ENCODE assay signal across 8 mouse cellular contexts in genomic region chr14:55885114-55885790, GRCm38 (mm10). TPM values are rescaled to one million over a fixed set of nuclear protein-coding genes. Genes with fewer than 3 reads are reported as not detected.
A peak's percentile ranks its signal among the peaks of the same experiment; 100 is the strongest.
DNase-seq lines count a peak whose midpoint lies in the region; ATAC-seq and TF ChIP-seq lines count a peak whose summit lies in the region.

No protein-coding gene starts in this region.

- TF ChIP-seq POLR2A in kidney, adult 2 months (IDR thresholded peaks at IDR 0.05; ENCODE audit: low read depth, low read length), result no peak
- no peak for TF ChIP-seq POLR2A in ES-Bruce4 (IDR thresholded peaks at IDR 0.05; ENCODE audit: insufficient read depth, low read length)

- peak overlapping the region; percentile 73 for H3K9ac ChIP-seq in ES-Bruce4 (ENCODE audit: low read depth, poor library complexity, severe bottlenecking)
- peak overlapping the region; percentile 87 for H3K9ac ChIP-seq in embryonic facial prominence, embryonic 14.5 days (ENCODE audit: low read depth, low read length)
- peak overlapping the region; percentile 85 for H3K9ac ChIP-seq in hindbrain, embryonic 15.5 days

- no peak for TF ChIP-seq EP300 in ES-Bruce4 (IDR thresholded peaks at IDR 0.05; ENCODE audit: insufficient read depth, low read depth, low read length)

- peak overlapping the region; percentile 80 for H3K4me3 ChIP-seq in kidney, adult 2 months (ENCODE audit: insufficient read depth, low read depth, low read length)
- peak overlapping the region; percentile 79 for H3K4me3 ChIP-seq in ES-Bruce4 (ENCODE audit: low read depth, low read length)
- peak overlapping the region; percentile 77 for H3K4me3 ChIP-seq in embryonic facial prominence, embryonic 14.5 days (ENCODE audit: low read depth, low read length)
- H3K4me3 ChIP-seq in hindbrain, embryonic 15.5 days, result peak overlapping the region; percentile 87

- H3K4me2 ChIP-seq in embryonic facial prominence, embryonic 14.5 days (ENCODE audit: low read depth, low read length), result peak overlapping the region; percentile 73
- H3K4me2 ChIP-seq in hindbrain, embryonic 15.5 days, result peak overlapping the region; percentile 91

- no peak for TF ChIP-seq CTCF in kidney, adult 2 months (conservative IDR thresholded peaks at IDR 0.05; ENCODE audit: insufficient read depth, insufficient read length, low read depth, low read length)
- TF ChIP-seq CTCF in ES-Bruce4 (IDR thresholded peaks at IDR 0.05; ENCODE audit: low read depth, low read length), result no peak

- H3K27me3 ChIP-seq in kidney, adult 2 months (replicated peaks; ENCODE audit: control insufficient read depth, insufficient read depth, low read length), result no peaks in the 10 kb centered on the region
- no peaks in the 10 kb centered on the region for H3K27me3 ChIP-seq in ES-Bruce4 (ENCODE audit: control insufficient read depth, insufficient read depth, low read length, poor library complexity, severe bottlenecking)
- H3K27me3 ChIP-seq in embryonic facial prominence, embryonic 14.5 days (replicated peaks; ENCODE audit: control insufficient read depth, insufficient read depth, low read length), result no peaks in the 10 kb centered on the region
- H3K27me3 ChIP-seq in hindbrain, embryonic 15.5 days, result no peaks in the 10 kb centered on the region

- H3K36me3 ChIP-seq in kidney, adult 2 months (ENCODE audit: control insufficient read depth, insufficient read depth, low read length), result peaks cover 4% of the 10 kb centered on the region
- H3K36me3 ChIP-seq in ES-Bruce4 (ENCODE audit: control insufficient read depth, insufficient read depth, low read length, poor library complexity, severe bottlenecking), result peaks cover 5% of the 10 kb centered on the region
- H3K36me3 ChIP-seq in embryonic facial prominence, embryonic 14.5 days (ENCODE audit: control insufficient read depth, insufficient read depth, low read length), result peaks cover 39% of the 10 kb centered on the region
- H3K36me3 ChIP-seq in hindbrain, embryonic 15.5 days, result peaks cover 27% of the 10 kb centered on the region

- H3K27ac ChIP-seq in kidney, adult 2 months (ENCODE audit: insufficient read depth, low read depth, low read length), result peak overlapping the region; percentile 70
- H3K27ac ChIP-seq in ES-Bruce4 (ENCODE audit: insufficient read depth, low read length), result peak overlapping the region; percentile 34
- H3K27ac ChIP-seq in embryonic facial prominence, embryonic 14.5 days (replicated peaks; ENCODE audit: low read depth, low read length), result peak overlapping the region; percentile 92
- H3K27ac ChIP-seq in hindbrain, embryonic 15.5 days (replicated peaks), result peak overlapping the region; percentile 85

- no peak; the same call in none of the 2 replicates for ATAC-seq in embryonic facial prominence, embryonic 14.5 days (ENCODE audit: low read depth)
- peak; percentile 78 for ATAC-seq in hindbrain, embryonic 15.5 days (ENCODE audit: low FRiP score, low read depth)
- peak; percentile 36 for ATAC-seq in megakaryocyte-erythroid progenitor cell, adult 5-6 weeks (replicated peaks; ENCODE audit: low FRiP score, low TSS enrichment, poor library complexity, severe bottlenecking)

- under 1% methylated on average over 29 of the region's 30 CpGs for WGBS in kidney, adult 2 months
- 0% methylated on average over 7 of the region's 30 CpGs for WGBS in embryonic facial prominence, embryonic 14.5 days
- WGBS in hindbrain, embryonic 15.5 days, result 1% methylated on average over 19 of the region's 30 CpGs

- H3K9me3 ChIP-seq in ES-Bruce4 (replicated peaks; ENCODE audit: control insufficient read depth, insufficient read depth, low read length, poor library complexity, severe bottlenecking), result no peaks in the 10 kb centered on the region
- no peaks in the 10 kb centered on the region for H3K9me3 ChIP-seq in embryonic facial prominence, embryonic 14.5 days (ENCODE audit: control insufficient read depth, low read length)
- H3K9me3 ChIP-seq in hindbrain, embryonic 15.5 days, result no peaks in the 10 kb centered on the region

- peaks cover 10% of the 10 kb centered on the region; the same call in 1 of the 2 replicates for H3K4me1 ChIP-seq in kidney, adult 2 months (ENCODE audit: control insufficient read depth, insufficient read depth, low read length)
- peaks cover 18% of the 10 kb centered on the region for H3K4me1 ChIP-seq in ES-Bruce4 (ENCODE audit: control insufficient read depth, insufficient read depth, low read length)
- H3K4me1 ChIP-seq in embryonic facial prominence, embryonic 14.5 days (ENCODE audit: control insufficient read depth, insufficient read depth, low read length), result peaks cover 11% of the 10 kb centered on the region; the same call in 1 of the 2 replicates
- peaks cover 23% of the 10 kb centered on the region for H3K4me1 ChIP-seq in hindbrain, embryonic 15.5 days (replicated peaks)

- DNase-seq in kidney, adult 2 months, result peak; percentile 28
- DNase-seq in kidney, postnatal 25 days, result no peak
- peak; percentile 73 for DNase-seq in embryonic facial prominence, embryonic 14.5 days (ENCODE audit: low spot score)
- no peak for DNase-seq in right cerebral cortex, postnatal 25 days
- no peak for DNase-seq in adrenal gland, postnatal 25 days

RNA-seq across cellular contexts. Expression of gene Khnyn, which starts 0.5 kb away (rescaled TPM):
- polyA plus RNA-seq in kidney, adult 2 months (2012; rRNA removed), result 11.1 and 11.9 TPM in 2 replicates
- polyA plus RNA-seq in ES-Bruce4 (2011; ENCODE audit: insufficient read depth, insufficient read length, low read depth, missing spikeins), result 29.8 and 30.9 TPM in 2 replicates
- polyA plus RNA-seq in embryonic facial prominence, embryonic 14.5 days (2014; fragmentation: Nextera tagmentation; extraction: Ambion mirVana), result 9.1 and 9.7 TPM in 2 replicates
- polyA plus RNA-seq in hindbrain, embryonic 15.5 days (2015; fragmentation: Nextera tagmentation; extraction: Ambion mirVana), result 10.7 and 10.9 TPM in 2 replicates
- total RNA-seq in megakaryocyte-erythroid progenitor cell, adult 5-6 weeks (2014; fragmentation: Nextera tagmentation), result 10.9 and 12.1 TPM in 2 replicates
- 8.7 and 16.3 TPM in 2 replicates for total RNA-seq in megakaryocyte-erythroid progenitor cell, adult 5-6 weeks (2017)
- 21.6 and 25.5 TPM in 2 replicates for total RNA-seq in adrenal gland, postnatal 25 days (2021)

RNA-seq across cellular contexts. Expression of gene Cbln3, which starts 1.1 kb away (rescaled TPM):
- polyA plus RNA-seq in kidney, adult 2 months (2012; rRNA removed), result 0.08 and 0.13 TPM in 2 replicates
- 0.21 and 0.27 TPM in 2 replicates for polyA plus RNA-seq in ES-Bruce4 (2011; ENCODE audit: insufficient read depth, insufficient read length, low read depth, missing spikeins)
- polyA plus RNA-seq in embryonic facial prominence, embryonic 14.5 days (2014; fragmentation: Nextera tagmentation; extraction: Ambion mirVana), result 0.25 and 0.50 TPM in 2 replicates
- 0.51 and 0.52 TPM in 2 replicates for polyA plus RNA-seq in hindbrain, embryonic 15.5 days (2015; fragmentation: Nextera tagmentation; extraction: Ambion mirVana)
- not detected in 2 replicates for total RNA-seq in megakaryocyte-erythroid progenitor cell, adult 5-6 weeks (2014; fragmentation: Nextera tagmentation)
- total RNA-seq in megakaryocyte-erythroid progenitor cell, adult 5-6 weeks (2017), result not detected in 2 replicates
- 0.15 and 0.24 TPM in 2 replicates for total RNA-seq in adrenal gland, postnatal 25 days (2021)

RNA-seq across cellular contexts. Expression of gene Sdr39u1, which starts 14.8 kb away (rescaled TPM):
- 132 and 133 TPM in 2 replicates for polyA plus RNA-seq in kidney, adult 2 months (2012; rRNA removed)
- polyA plus RNA-seq in ES-Bruce4 (2011; ENCODE audit: insufficient read depth, insufficient read length, low read depth, missing spikeins), result 7.9 and 13.2 TPM in 2 replicates
- polyA plus RNA-seq in embryonic facial prominence, embryonic 14.5 days (2014; fragmentation: Nextera tagmentation; extraction: Ambion mirVana), result 56.9 and 71.5 TPM in 2 replicates
- polyA plus RNA-seq in hindbrain, embryonic 15.5 days (2015; fragmentation: Nextera tagmentation; extraction: Ambion mirVana), result 148 and 159 TPM in 2 replicates
- 7.8 and 17.0 TPM in 2 replicates for total RNA-seq in megakaryocyte-erythroid progenitor cell, adult 5-6 weeks (2014; fragmentation: Nextera tagmentation)
- total RNA-seq in megakaryocyte-erythroid progenitor cell, adult 5-6 weeks (2017), result 3.9 and 6.7 TPM in 2 replicates
- total RNA-seq in adrenal gland, postnatal 25 days (2021), result 58.1 and 62.6 TPM in 2 replicates

RNA-seq across cellular contexts. Expression of gene Nynrin, which starts 31.4 kb away (rescaled TPM):
- 6.6 and 7.6 TPM in 2 replicates for polyA plus RNA-seq in kidney, adult 2 months (2012; rRNA removed)
- 21.5 and 24.6 TPM in 2 replicates for polyA plus RNA-seq in ES-Bruce4 (2011; ENCODE audit: insufficient read depth, insufficient read length, low read depth, missing spikeins)
- polyA plus RNA-seq in embryonic facial prominence, embryonic 14.5 days (2014; fragmentation: Nextera tagmentation; extraction: Ambion mirVana), result 15.6 and 19.5 TPM in 2 replicates
- polyA plus RNA-seq in hindbrain, embryonic 15.5 days (2015; fragmentation: Nextera tagmentation; extraction: Ambion mirVana), result 11.2 and 11.8 TPM in 2 replicates
- 1.9 and 2.7 TPM in 2 replicates for total RNA-seq in megakaryocyte-erythroid progenitor cell, adult 5-6 weeks (2014; fragmentation: Nextera tagmentation)
- total RNA-seq in megakaryocyte-erythroid progenitor cell, adult 5-6 weeks (2017), result 1.2 and 2.0 TPM in 2 replicates
- 10.7 and 13.5 TPM in 2 replicates for total RNA-seq in adrenal gland, postnatal 25 days (2021)

RNA-seq across cellular contexts. Expression of gene Cma1, which starts 59.2 kb away (rescaled TPM):
- polyA plus RNA-seq in kidney, adult 2 months (2012; rRNA removed), result 0.42 and 0.99 TPM in 2 replicates
- polyA plus RNA-seq in ES-Bruce4 (2011; ENCODE audit: insufficient read depth, insufficient read length, low read depth, missing spikeins), result not detected in 2 replicates
- 129 and 233 TPM in 2 replicates for polyA plus RNA-seq in embryonic facial prominence, embryonic 14.5 days (2014; fragmentation: Nextera tagmentation; extraction: Ambion mirVana)
- polyA plus RNA-seq in hindbrain, embryonic 15.5 days (2015; fragmentation: Nextera tagmentation; extraction: Ambion mirVana), result 0.18 and 0.55 TPM in 2 replicates
- 1.4 TPM in 1 of 2 replicates, not detected in the other for total RNA-seq in megakaryocyte-erythroid progenitor cell, adult 5-6 weeks (2014; fragmentation: Nextera tagmentation)
- 1.1 TPM in 1 of 2 replicates, not detected in the other for total RNA-seq in megakaryocyte-erythroid progenitor cell, adult 5-6 weeks (2017)
- 0.49 and 1.2 TPM in 2 replicates for total RNA-seq in adrenal gland, postnatal 25 days (2021)

Comparison
In these comparisons a context has a peak if more than half of its experiments do, and no peak if none do; other contexts are left out.
1. DNase-seq: peak in kidney, adult 2 months (single experiment) and embryonic facial prominence, embryonic 14.5 days (single experiment); none in kidney, postnatal 25 days (0 of 2), right cerebral cortex, postnatal 25 days (single experiment) and adrenal gland, postnatal 25 days (single experiment).
2. H3K27ac ChIP-seq: peak in every context shown above with its lines; median percentile 92 in embryonic facial prominence, embryonic 14.5 days; 85 in hindbrain, embryonic 15.5 days; 70 in kidney, adult 2 months; 34 in ES-Bruce4.
3. Peak in every context shown above with its lines, with median percentiles within 50 percentile points of each other: H3K4me3 ChIP-seq and H3K9ac ChIP-seq.